Mouse (Mus musculus) CH12.LX (cell line): Measurements from ENCODE around the gene Selenof.

Experiments
- CHD1 ChIP-seq: IDR thresholded peaks from 2 replicates; pipeline ENCODE4 v1.6.1; 2012; ENCODE audit warnings: low read depth, low read length, improper control_type of control experiment, inconsistent platforms
- CHD2 ChIP-seq: IDR thresholded peaks from 2 replicates; pipeline ENCODE4 v1.6.1; 2011; ENCODE audit warnings: low read length, improper control_type of control experiment
- CTCF ChIP-seq, 2 experiments: IDR thresholded peaks in 1 of 2; conservative IDR thresholded peaks in 1 of 2; 2 replicates each; pipeline ENCODE4 v1.5.1; 2011 to 2012; ENCODE audit warnings: low read depth in 2 of 2, low read length in 2 of 2, improper control_type of control experiment in 1 of 2, inconsistent platforms in 1 of 2, mild to moderate bottlenecking in 1 of 2, moderate library complexity in 1 of 2
- EP300 ChIP-seq: IDR thresholded peaks from 2 replicates; pipeline ENCODE4 v1.6.1; 2011; ENCODE audit warnings: low read length, improper control_type of control experiment
- JUND ChIP-seq: conservative IDR thresholded peaks from 2 replicates; pipeline ENCODE4 v1.6.1; 2011; ENCODE audit warnings: low read depth, low read length, improper control_type of control experiment
- MAX ChIP-seq: IDR thresholded peaks from 2 replicates; pipeline ENCODE4 v1.6.1; 2011; ENCODE audit warnings: low read length, improper control_type of control experiment
- NELFE ChIP-seq: IDR thresholded peaks from 2 replicates; pipeline ENCODE4 v1.6.1; 2011; ENCODE audit warnings: low read depth, low read length, improper control_type of control experiment
- NRF1 ChIP-seq: IDR thresholded peaks from 2 replicates; pipeline ENCODE4 v1.6.1; 2014; ENCODE audit warnings: low read depth, mild to moderate bottlenecking, inconsistent platforms, low read length, improper control_type of control experiment, moderate library complexity
- POLR2A ChIP-seq: IDR thresholded peaks from 2 replicates; pipeline ENCODE4 v1.6.1; 2011; ENCODE audit warnings: low read depth, mild to moderate bottlenecking, improper control_type of control experiment, low read length
- TCF12 ChIP-seq: IDR thresholded peaks from 2 replicates; pipeline ENCODE4 v1.6.1; 2014; ENCODE audit warnings: low read depth, mild to moderate bottlenecking, inconsistent platforms, low read length, improper control_type of control experiment
- USF2 ChIP-seq: conservative IDR thresholded peaks from 2 replicates; pipeline ENCODE4 v1.6.1; 2011; ENCODE audit warnings: low read depth, low read length, improper control_type of control experiment
- ZC3H11A ChIP-seq: IDR thresholded peaks from 2 replicates; pipeline ENCODE4 v1.6.1; 2012; ENCODE audit warnings: low read depth, mild to moderate bottlenecking, inconsistent platforms, low read length, improper control_type of control experiment

GRCm38 (mm10) chr3:144578921-144579320 lies 8.8 kb downstream of the Selenof start:
- no peak for TF ChIP-seq ZC3H11A
- no peak for TF ChIP-seq POLR2A
- no peak for TF ChIP-seq NRF1
- no peak for TF ChIP-seq CTCF (conservative IDR thresholded peaks at IDR 0.05 in 1 of 2, IDR thresholded peaks at IDR 0.05 in 1 of 2; ENCODE audit: low read depth in 2 of 2, low read length in 2 of 2)
- no peak for TF ChIP-seq CHD1
- TF ChIP-seq EP300, result no peak
- no peak for TF ChIP-seq USF2
- no peak for TF ChIP-seq TCF12
- TF ChIP-seq NELFE, result no peak
- no peak for TF ChIP-seq JUND
- TF ChIP-seq CHD2, result no peak
- no peak for TF ChIP-seq MAX
